Mouse (Mus musculus) forebrain, embryonic 16.5 days (tissue): ENCODE results near the gene Phykpl. TPM values are rescaled to one million over a fixed set of nuclear protein-coding genes. Genes with fewer than 3 reads are reported as not detected.

ENCODE experiments used
- ATAC-seq: fragments of 200-750 bp; cut with Nextera tagmentation; 2 replicates; pipeline ENCODE4 v1.8.0; 2017; ENCODE audit warnings: mild to moderate bottlenecking, moderate library complexity
- H3K27ac ChIP-seq: fragments of 300-500 bp; sonication (generic); 2 replicates; pipeline ENCODE4 v1.5.1; 2014; ENCODE audit warnings: low read length, control low read depth
- H3K27me3 ChIP-seq: fragments of 300-500 bp; sonication (generic); replicated peaks from 2 replicates; pipeline ENCODE4 v1.6.1; 2014; ENCODE audit warnings: low read length; ENCODE audit not compliant: control insufficient read depth, insufficient read depth
- H3K36me3 ChIP-seq: fragments of 300-500 bp; sonication (generic); 2 replicates; pipeline ENCODE4 v1.6.1; 2014; ENCODE audit not compliant: control insufficient read depth, insufficient read depth
- H3K4me1 ChIP-seq: fragments of 300-500 bp; sonication (generic); replicated peaks from 2 replicates; pipeline ENCODE4 v1.6.1; 2014; ENCODE audit warnings: low read length; ENCODE audit not compliant: control insufficient read depth, insufficient read depth
- H3K4me2 ChIP-seq: fragments of 300-500 bp; sonication (generic); 2 replicates; pipeline ENCODE4 v1.6.1; 2014; ENCODE audit warnings: mild to moderate bottlenecking, low read length, control low read depth
- H3K4me3 ChIP-seq: fragments of 300-500 bp; sonication (generic); replicated peaks from 2 replicates; pipeline ENCODE4 v1.5.1; 2014; ENCODE audit warnings: mild to moderate bottlenecking, low read length, control low read depth
- H3K9ac ChIP-seq: fragments of 300-500 bp; sonication (generic); replicated peaks from 2 replicates; pipeline ENCODE4 v1.6.1; 2014; ENCODE audit warnings: low read depth, low read length, control low read depth
- H3K9me3 ChIP-seq: fragments of 300-500 bp; sonication (generic); 2 replicates; pipeline ENCODE4 v1.6.1; 2016; ENCODE audit warnings: low read length; ENCODE audit not compliant: control insufficient read depth
- WGBS: fragments of 180-500 bp; shearing (Covaris S2); extraction: QIAGEN DNeasy Blood & Tissue Kit; methylation state at CpG from one replicate; pipeline ENCODE4 v1.1.7; 2014; 5-methylcytosine and 5-hydroxymethylcytosine counted together
- polyA plus RNA-seq: library from polyadenylated mRNA; unstranded; fragments of >200 nt; fragmentation: Nextera tagmentation; extraction: Ambion mirVana; gene quantifications from 2 replicates; pipeline ENCODE4 v1.2.1, GENCODE M21; 2015

Phykpl gene
- polyA plus RNA-seq, 1 experiment from 2014 or later, result 11.8 TPM

GRCm38 (mm10) chr11:51633721-51634120, 49.2 kb downstream of the Phykpl start:
- Histone ChIP-seq H3K4me2 (no peak overlapping the region), H3K27me3 (0 out of 2 replicates have a peak, but pooled peaks cover 3% of the 10 kb centered on the region), H3K4me3 (no peak overlapping the region), H3K27ac (no peak overlapping the region), H3K36me3 (peaks cover 4% of the 10 kb centered on the region; the same call in 1 of the 2 replicates), H3K4me1 (peaks cover 25% of the 10 kb centered on the region), H3K9me3 (no peaks in the 10 kb centered on the region), H3K9ac (no peak overlapping the region)
- WGBS, result 94% methylated on average over 3 of the region's 3 CpGs
- ATAC-seq, result no peak

GRCm38 (mm10) chr11:51635127-51635524, 50.6 kb downstream of the Phykpl start:
- Histone ChIP-seq H3K4me2 (peak overlapping the region; percentile 69), H3K4me1 (peaks cover 25% of the 10 kb centered on the region), H3K9me3 (no peaks in the 10 kb centered on the region), H3K36me3 (0 out of 2 replicates have a peak, but pooled peaks cover 2% of the 10 kb centered on the region), H3K4me3 (peak overlapping the region; percentile 57), H3K27ac (peak overlapping the region; percentile 83; the same call in 1 of the 2 replicates), H3K9ac (peak overlapping the region; percentile 68), H3K27me3 (0 out of 2 replicates have a peak, but pooled peaks cover 3% of the 10 kb centered on the region)
- no peak for ATAC-seq
- WGBS, result 15% methylated on average over 6 of the region's 6 CpGs

GRCm38 (mm10) chr11:51635525-51636322, 51.2 kb downstream of the Phykpl start, which contains the start of gene Rmnd5b:
TSS of gene Rmnd5b (minus strand) at chr11:51635896.
- ATAC-seq, result peak; percentile 92
- under 1% methylated on average over 61 of the region's 61 CpGs for WGBS
- H3K4me2 ChIP-seq, result peak within 1 kb of the TSS; percentile 69
- peaks cover 25% of the 10 kb centered on the region for H3K4me1 ChIP-seq
- H3K9me3 ChIP-seq, result no peaks in the 10 kb centered on the region
- H3K4me3 ChIP-seq, result peak within 1 kb of the TSS; percentile 57
- H3K36me3 ChIP-seq, result 0 out of 2 replicates have a peak, but pooled peaks cover 2% of the 10 kb centered on the region
- 0 out of 2 replicates have a peak, but pooled peaks cover 3% of the 10 kb centered on the region for H3K27me3 ChIP-seq
- peak within 1 kb of the TSS; percentile 83 for H3K27ac ChIP-seq
- H3K9ac ChIP-seq, result peak within 1 kb of the TSS; percentile 68

GRCm38 (mm10) chr11:51636323-51636684, 51.7 kb downstream of the Phykpl start:
- ATAC-seq, result peak; percentile 55
- H3K9ac ChIP-seq, result peak overlapping the region; percentile 68
- peaks cover 25% of the 10 kb centered on the region for H3K4me1 ChIP-seq
- 0 out of 2 replicates have a peak, but pooled peaks cover 2% of the 10 kb centered on the region for H3K36me3 ChIP-seq
- 0 out of 2 replicates have a peak, but pooled peaks cover 3% of the 10 kb centered on the region for H3K27me3 ChIP-seq
- no peaks in the 10 kb centered on the region for H3K9me3 ChIP-seq
- peak overlapping the region; percentile 57 for H3K4me3 ChIP-seq
- peak overlapping the region; percentile 83 for H3K27ac ChIP-seq
- WGBS, result 2% methylated on average over 6 of the region's 6 CpGs
- peak overlapping the region; percentile 69 for H3K4me2 ChIP-seq

- WGBS, result 2% methylated on average over 17 of the region's 17 CpGs
- Histone ChIP-seq H3K9me3 (no peaks in the 10 kb centered on the region), H3K27ac (no peak overlapping the region), H3K4me1 (peaks cover 25% of the 10 kb centered on the region), H3K4me2 (peak overlapping the region; percentile 26), H3K27me3 (0 out of 2 replicates have a peak, but pooled peaks cover 3% of the 10 kb centered on the region), H3K4me3 (no peak overlapping the region), H3K9ac (0 out of 2 replicates have a peak overlapping the region, but pooled peaks have one; percentile 22), H3K36me3 (0 out of 2 replicates have a peak, but pooled peaks cover 2% of the 10 kb centered on the region)
- no peak for ATAC-seq
Measured at GRCm38 (mm10) chr11:51637971-51638414, 53.4 kb downstream of the Phykpl start.

- no peak for ATAC-seq
- 0 out of 2 replicates have a peak, but pooled peaks cover 2% of the 10 kb centered on the region for H3K36me3 ChIP-seq
- WGBS, result 77% methylated on average over 5 of the region's 5 CpGs
- 0 out of 2 replicates have a peak, but pooled peaks cover 3% of the 10 kb centered on the region for H3K27me3 ChIP-seq
- H3K27ac ChIP-seq, result no peak overlapping the region
- H3K4me1 ChIP-seq, result peaks cover 25% of the 10 kb centered on the region
- H3K9me3 ChIP-seq, result no peaks in the 10 kb centered on the region
- H3K4me2 ChIP-seq, result no peak overlapping the region
- no peak overlapping the region for H3K4me3 ChIP-seq
- H3K9ac ChIP-seq, result no peak overlapping the region
Measured at GRCm38 (mm10) chr11:51638497-51638896, 53.9 kb downstream of the Phykpl start.

GRCm38 (mm10) chr11:51640748-51641147, 56.2 kb downstream of the Phykpl start:
- 0 out of 2 replicates have a peak, but pooled peaks cover 3% of the 10 kb centered on the region for H3K27me3 ChIP-seq
- no peaks in the 10 kb centered on the region for H3K36me3 ChIP-seq
- no peaks in the 10 kb centered on the region for H3K9me3 ChIP-seq
- no peak overlapping the region for H3K9ac ChIP-seq
- H3K4me2 ChIP-seq, result no peak overlapping the region
- H3K4me1 ChIP-seq, result peaks cover 11% of the 10 kb centered on the region
- WGBS, result 71% methylated on average over 7 of the region's 7 CpGs
- H3K27ac ChIP-seq, result no peak overlapping the region
- no peak for ATAC-seq
- no peak overlapping the region for H3K4me3 ChIP-seq

- Histone ChIP-seq H3K4me1 (no peaks in the 10 kb centered on the region), H3K9ac (no peak overlapping the region), H3K27me3 (no peaks in the 10 kb centered on the region), H3K4me2 (no peak overlapping the region), H3K27ac (no peak overlapping the region), H3K4me3 (no peak overlapping the region), H3K36me3 (no peaks in the 10 kb centered on the region), H3K9me3 (no peaks in the 10 kb centered on the region)
- WGBS, result 81% methylated on average over 9 of the region's 9 CpGs
- no peak for ATAC-seq
Measured at GRCm38 (mm10) chr11:51643202-51643601, 58.6 kb downstream of the Phykpl start.

GRCm38 (mm10) chr11:51643761-51644160, 59.2 kb downstream of the Phykpl start:
- Histone ChIP-seq H3K27me3 (no peaks in the 10 kb centered on the region), H3K9ac (no peak overlapping the region), H3K9me3 (no peaks in the 10 kb centered on the region), H3K27ac (no peak overlapping the region), H3K4me1 (0 out of 2 replicates have a peak, but pooled peaks cover 3% of the 10 kb centered on the region), H3K4me2 (no peak overlapping the region), H3K36me3 (no peaks in the 10 kb centered on the region), H3K4me3 (no peak overlapping the region)
- no peak for ATAC-seq
- WGBS, result 62% methylated on average over 15 of the region's 15 CpGs
